Mouse (Mus musculus) embryonic fibroblast, embryonic 13.5 days (primary cell): ENCODE data around the gene C1qtnf12. TPM values are rescaled to one million over a fixed set of nuclear protein-coding genes. Genes with fewer than 3 reads are reported as not detected.

Experiments used
- H3K27ac ChIP-seq: 2 replicates; pipeline ENCODE4 v1.5.1; 2012; ENCODE audit warnings: low read length, control low read depth, inconsistent platforms; ENCODE audit not compliant: insufficient read depth
- H3K4me1 ChIP-seq: 2 replicates; pipeline ENCODE4 v1.6.1; 2011; ENCODE audit warnings: low read length; ENCODE audit not compliant: control insufficient read depth, insufficient read depth
- H3K4me3 ChIP-seq: 2 replicates; pipeline ENCODE4 v1.5.1; 2011; ENCODE audit warnings: mild to moderate bottlenecking, control low read depth, low read length; ENCODE audit not compliant: insufficient read depth
- CTCF ChIP-seq: IDR thresholded peaks from 2 replicates; pipeline ENCODE4 v1.5.1; 2011; ENCODE audit warnings: mild to moderate bottlenecking, control low read depth, low read length, moderate library complexity, borderline replicate concordance; ENCODE audit not compliant: insufficient read depth
- POLR2A ChIP-seq: IDR thresholded peaks from 2 replicates; pipeline ENCODE4 v1.6.1; 2011; ENCODE audit warnings: low read depth, mild to moderate bottlenecking, control low read depth, low read length, moderate library complexity
- polyA plus RNA-seq: library from polyadenylated mRNA; stranded (reverse); fragments of >200 nt; gene quantifications from 2 replicates; pipeline ENCODE4 v1.2.4, GENCODE M21; 2011; ENCODE audit warnings: low read depth; ENCODE audit not compliant: missing spikeins, insufficient read length

The C1qtnf12 gene
- polyA plus RNA-seq: 25.2 and 31.0 TPM in 2 replicates

DNA sequence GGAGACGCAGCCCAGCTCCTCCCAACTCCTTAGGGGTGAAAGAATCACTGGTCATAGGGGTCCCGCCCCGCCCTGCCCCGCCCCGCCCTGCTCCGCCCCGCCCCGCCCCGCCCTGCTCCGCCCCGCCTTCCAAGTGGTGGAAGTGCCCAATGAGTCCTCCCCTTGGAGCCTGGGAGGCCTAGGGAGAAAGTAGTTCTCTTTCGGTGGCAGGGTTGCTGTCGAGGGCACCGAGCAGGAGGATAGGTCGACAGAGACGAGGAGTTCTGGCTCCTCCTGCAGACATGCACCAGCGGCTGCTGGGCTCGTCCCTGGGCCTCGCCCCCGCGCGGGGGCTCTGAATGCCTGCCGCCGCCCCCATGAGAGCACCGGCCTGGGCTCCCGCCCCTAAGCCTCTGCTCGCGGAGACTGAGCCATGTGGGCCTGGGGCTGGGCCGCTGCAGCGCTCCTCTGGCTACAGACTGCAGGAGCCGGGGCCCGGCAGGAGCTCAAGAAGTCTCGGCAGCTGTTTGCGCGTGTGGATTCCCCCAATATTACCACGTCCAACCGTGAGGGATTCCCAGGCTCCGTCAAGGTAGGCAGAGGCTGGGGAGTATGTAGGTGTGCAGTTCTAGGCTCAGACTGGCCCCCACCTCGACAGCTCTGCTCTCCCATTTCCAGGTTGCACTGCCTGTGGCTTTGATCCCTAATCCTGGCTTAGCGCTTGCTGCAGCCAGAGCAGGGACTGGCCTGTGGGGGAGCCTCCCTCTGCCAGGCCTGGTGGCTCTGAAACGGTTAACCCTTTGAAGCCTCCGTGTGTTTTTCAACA is at the start of gene C1qtnf12:
C1qtnf12 (plus strand) TSS at position 152 of the 805 bp plus-strand sequence.
- H3K4me1 ChIP-seq: peaks cover 4% of the 10 kb centered on the region; the same call in 1 of the 2 replicates
- peak within 1 kb of the TSS; percentile 46 for H3K4me3 ChIP-seq
- 0 out of 2 replicates have a peak within 1 kb of the TSS, but pooled peaks have one; percentile 13 for H3K27ac ChIP-seq
- peak; percentile 92 for TF ChIP-seq POLR2A
- no peak for TF ChIP-seq CTCF

GRCm38 (mm10) chr4:155932031-155932430 is 30.1 kb upstream of the C1qtnf12 start:
- Histone ChIP-seq H3K4me3 (no peak overlapping the region), H3K27ac (no peak overlapping the region), H3K4me1 (no peaks in the 10 kb centered on the region)
- TF ChIP-seq POLR2A: no peak
- TF ChIP-seq CTCF: no peak

DNA sequence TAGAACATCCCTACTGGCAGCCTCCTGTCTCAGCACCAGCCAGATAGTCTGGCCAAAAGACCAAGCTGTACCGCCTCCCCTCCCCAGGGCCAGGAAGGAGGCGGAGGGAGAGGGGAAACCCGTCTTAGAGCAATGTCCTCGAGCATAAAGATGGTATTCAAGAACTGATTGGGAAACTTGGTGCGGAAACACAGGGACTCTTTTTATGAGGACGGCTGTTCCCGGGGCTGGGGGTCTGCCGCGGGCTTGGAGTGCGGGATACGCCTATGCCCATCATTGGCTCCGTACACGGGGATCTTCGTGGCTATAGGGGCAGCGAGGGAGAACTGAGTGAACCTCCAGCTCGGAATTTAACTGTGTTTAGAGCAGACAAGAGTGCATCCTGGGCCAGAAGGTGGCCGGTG is 19.1 kb upstream of the C1qtnf12 start:
- TF ChIP-seq POLR2A (no peak), CTCF (no peak)
- Histone ChIP-seq H3K4me3 (peak overlapping the region; percentile 63), H3K4me1 (peaks cover 4% of the 10 kb centered on the region; the same call in 1 of the 2 replicates), H3K27ac (peak overlapping the region; percentile 88)

GRCm38 (mm10) chr4:155943534-155944249 is 18.4 kb upstream of the C1qtnf12 start, which contains the start of gene Ube2j2:
Gene Ube2j2 (plus strand): TSS chr4:155943831.
- peak within 1 kb of the TSS; percentile 84 for H3K4me3 ChIP-seq
- H3K27ac ChIP-seq: peak within 1 kb of the TSS; percentile 88
- peaks cover 4% of the 10 kb centered on the region; the same call in 1 of the 2 replicates for H3K4me1 ChIP-seq
- TF ChIP-seq POLR2A (peak; percentile 92), CTCF (no peak)

DNA sequence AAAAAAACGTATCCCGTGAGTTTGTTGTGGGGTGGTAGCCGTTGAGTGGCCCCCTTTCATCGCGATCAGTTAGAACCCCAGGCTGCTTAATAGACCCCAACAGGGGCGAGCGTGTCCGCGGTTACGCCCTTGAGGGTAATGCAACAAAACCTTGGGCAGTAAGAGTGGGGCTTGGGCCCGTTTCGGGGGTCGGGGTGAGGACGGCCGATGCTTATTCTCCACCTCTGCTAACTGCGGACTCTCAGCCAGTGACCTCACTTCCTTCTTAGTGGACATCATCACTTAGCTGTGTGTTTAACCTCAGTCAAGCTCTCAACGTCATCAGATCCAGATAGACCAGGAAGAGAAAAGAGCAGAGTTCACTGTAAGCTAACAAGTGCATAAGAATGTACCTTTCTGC is 17.8 kb upstream of the C1qtnf12 start:
- H3K27ac ChIP-seq: no peak overlapping the region
- H3K4me1 ChIP-seq: peaks cover 4% of the 10 kb centered on the region; the same call in 1 of the 2 replicates

DNA sequence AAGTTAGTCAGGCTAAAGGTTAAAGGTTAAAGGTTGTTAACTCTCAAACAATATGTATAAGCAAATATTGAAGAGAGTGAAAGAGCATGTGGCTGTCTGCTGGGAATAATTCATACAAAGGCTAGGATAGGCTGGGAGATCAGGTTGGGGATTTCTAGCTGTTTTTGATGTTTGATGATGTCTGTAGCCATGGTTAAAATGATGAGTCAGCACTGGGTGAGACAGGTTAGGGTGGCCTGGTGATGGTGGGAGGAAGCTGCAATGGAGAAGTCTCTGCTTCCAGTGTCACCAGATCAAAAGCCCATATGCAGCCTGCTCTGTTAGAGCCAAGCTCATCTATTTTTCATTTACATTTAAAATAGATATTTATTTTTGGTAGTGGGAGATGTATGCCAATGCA is 15.0 kb upstream of the C1qtnf12 start:
- H3K27ac ChIP-seq: no peak overlapping the region
- TF ChIP-seq POLR2A: no peak
- no peak for TF ChIP-seq CTCF
- no peak overlapping the region for H3K4me3 ChIP-seq
- peaks cover 6% of the 10 kb centered on the region; the same call in 1 of the 2 replicates for H3K4me1 ChIP-seq

More for the DNA sequence above, 17.8 kb upstream of the C1qtnf12 start:
- peak overlapping the region; percentile 84 for H3K4me3 ChIP-seq
- TF ChIP-seq POLR2A: 0 out of 2 replicates have a peak, but pooled peaks have one; percentile 32
- no peak for TF ChIP-seq CTCF

GRCm38 (mm10) chr4:155955491-155955890 is 6.6 kb upstream of the C1qtnf12 start:
- Histone ChIP-seq H3K27ac (no peak overlapping the region), H3K4me3 (no peak overlapping the region), H3K4me1 (no peaks in the 10 kb centered on the region)
- TF ChIP-seq POLR2A (no peak), CTCF (no peak)

DNA sequence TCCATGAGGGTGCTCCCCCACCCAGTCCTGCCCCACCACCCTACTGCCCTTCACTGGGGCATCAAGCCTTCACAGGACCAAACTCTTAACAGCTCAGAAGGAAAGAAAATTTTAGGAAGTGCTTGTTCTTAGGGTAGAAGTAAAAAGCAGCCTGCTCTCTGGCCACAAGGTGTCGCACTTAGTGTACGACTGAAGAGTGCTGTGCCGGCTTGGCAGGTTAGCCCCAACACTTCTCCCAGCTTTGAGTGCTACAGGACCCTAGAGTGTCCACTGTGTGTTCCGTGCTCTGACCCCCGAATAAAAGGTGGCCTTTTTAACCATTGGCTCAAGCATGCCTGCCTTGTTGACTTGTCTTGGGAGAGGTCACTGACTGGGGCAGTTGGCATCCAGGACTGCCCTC is 2.8 kb upstream of the C1qtnf12 start:
- no peak for TF ChIP-seq POLR2A
- peak; percentile 80; the same call in 1 of the 2 replicates for TF ChIP-seq CTCF
- Histone ChIP-seq H3K4me1 (peaks cover 4% of the 10 kb centered on the region; the same call in 1 of the 2 replicates), H3K4me3 (no peak overlapping the region), H3K27ac (no peak overlapping the region)

- Histone ChIP-seq H3K4me1 (peaks cover 4% of the 10 kb centered on the region; the same call in 1 of the 2 replicates), H3K27ac (no peak overlapping the region), H3K4me3 (peak overlapping the region; percentile 46)
- TF ChIP-seq POLR2A (no peak), CTCF (no peak)
Measured at GRCm38 (mm10) chr4:155963106-155963505, 988 bp downstream of the C1qtnf12 start.
